Mouse (Mus musculus) testis, adult 2 months (tissue): ENCODE data around the gene M1ap. TPM values are rescaled to one million over a fixed set of nuclear protein-coding genes. Genes with fewer than 3 reads are reported as not detected.

Experiments
- H3K27ac ChIP-seq: fragments of 200-500 bp; 2 replicates; pipeline ENCODE4 v1.5.1; 2012; ENCODE audit warnings: low read depth, low read length; ENCODE audit not compliant: control insufficient read depth, insufficient read depth
- H3K27me3 ChIP-seq: fragments of 200-500 bp; 2 replicates; pipeline ENCODE4 v1.6.1; 2012; ENCODE audit warnings: mild to moderate bottlenecking, low read length, moderate library complexity; ENCODE audit not compliant: control insufficient read depth, insufficient read depth
- H3K36me3 ChIP-seq: fragments of 200-500 bp; 2 replicates; pipeline ENCODE4 v1.6.1; 2012; ENCODE audit warnings: mild to moderate bottlenecking, low read length; ENCODE audit not compliant: control insufficient read depth, insufficient read depth
- H3K4me1 ChIP-seq: fragments of 200-500 bp; 2 replicates; pipeline ENCODE4 v1.6.1; 2012; ENCODE audit warnings: low read length; ENCODE audit not compliant: control insufficient read depth, insufficient read depth
- H3K4me3 ChIP-seq: fragments of 200-500 bp; 2 replicates; pipeline ENCODE4 v1.5.1; 2012; ENCODE audit warnings: low read depth, mild to moderate bottlenecking, low read length, moderate library complexity, mixed read lengths; ENCODE audit not compliant: control insufficient read depth
- CTCF ChIP-seq: fragments of 200-500 bp; IDR thresholded peaks from 2 replicates; pipeline ENCODE4 v1.5.1; 2012; ENCODE audit warnings: low read depth, mild to moderate bottlenecking, inconsistent platforms, low read length, moderate library complexity; ENCODE audit not compliant: control insufficient read depth, insufficient read depth, insufficient replicate concordance
- POLR2A ChIP-seq: fragments of 200-500 bp; IDR thresholded peaks from 2 replicates; pipeline ENCODE4 v1.6.1; 2012; ENCODE audit warnings: low read depth, mild to moderate bottlenecking, inconsistent platforms, low read length, moderate library complexity; ENCODE audit not compliant: control insufficient read depth
- polyA plus RNA-seq: library from polyadenylated mRNA; depleted of rRNA; stranded (reverse); fragments of >200 nt; gene quantifications from 2 replicates; pipeline ENCODE4 v1.2.3, GENCODE M21; 2012

M1ap gene
- polyA plus RNA-seq, 1 experiment = 141 TPM

DNA sequence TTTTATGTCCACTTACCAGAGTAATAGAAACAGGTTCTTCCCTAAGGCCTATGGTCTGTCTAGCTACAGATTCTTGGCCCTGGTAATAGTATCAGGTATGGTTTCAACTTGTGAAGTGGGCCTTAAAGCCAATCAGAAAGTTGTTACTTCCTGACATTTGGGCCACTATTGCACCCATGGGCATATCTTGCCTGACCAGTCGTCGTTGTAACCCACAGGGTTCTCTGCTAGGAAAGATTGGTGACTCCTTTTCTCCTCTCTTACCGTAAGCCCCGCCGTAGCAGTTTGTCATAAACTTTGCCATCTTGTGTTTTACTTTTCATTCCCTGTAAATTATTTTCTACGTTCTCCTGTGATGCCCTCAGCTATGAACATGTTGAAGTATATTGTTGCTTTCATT, 73.4 kb downstream of the M1ap start:
- no peak overlapping the region for H3K4me3 ChIP-seq
- H3K4me1 ChIP-seq = no peaks in the 10 kb centered on the region
- H3K27me3 ChIP-seq = no peaks in the 10 kb centered on the region
- H3K36me3 ChIP-seq = no peaks in the 10 kb centered on the region
- TF ChIP-seq POLR2A (no peak), CTCF (no peak)
- no peak overlapping the region for H3K27ac ChIP-seq

GRCm38 (mm10) chr6:83020836-83021593, 74.3 kb downstream of the M1ap start:
- TF ChIP-seq POLR2A (no peak), CTCF (no peak)
- H3K4me3 ChIP-seq = no peak overlapping the region

DNA sequence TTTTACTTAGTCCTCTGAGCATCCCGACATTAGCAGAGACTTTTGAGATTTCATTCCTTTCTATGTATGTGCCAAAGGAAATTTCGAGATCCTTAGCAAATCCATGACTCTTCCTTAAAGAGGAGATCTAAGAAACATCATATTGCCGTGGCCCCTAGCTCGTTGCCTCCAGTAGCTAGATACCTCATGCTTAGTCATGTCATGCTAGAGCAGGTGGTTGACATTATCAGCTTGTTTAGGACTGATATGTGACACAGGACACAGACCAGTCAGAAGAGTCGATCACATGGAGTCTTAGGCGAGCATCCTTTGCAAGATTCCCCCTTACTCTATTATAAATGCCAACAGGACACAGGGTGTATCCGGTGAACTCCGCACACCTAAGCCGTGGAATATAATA, 76.3 kb downstream of the M1ap start:
- Histone ChIP-seq H3K4me1 (no peaks in the 10 kb centered on the region), H3K27ac (no peak overlapping the region), H3K27me3 (no peaks in the 10 kb centered on the region), H3K4me3 (no peak overlapping the region), H3K36me3 (no peaks in the 10 kb centered on the region)
- TF ChIP-seq POLR2A (no peak), CTCF (no peak)

More at GRCm38 (mm10) chr6:83020836-83021593, 74.3 kb downstream of the M1ap start:
- no peak overlapping the region for H3K27ac ChIP-seq
- no peaks in the 10 kb centered on the region for H3K36me3 ChIP-seq
- no peaks in the 10 kb centered on the region for H3K27me3 ChIP-seq
- H3K4me1 ChIP-seq = no peaks in the 10 kb centered on the region

GRCm38 (mm10) chr6:83023786-83024185, 77.1 kb downstream of the M1ap start:
- Histone ChIP-seq H3K4me1 (no peaks in the 10 kb centered on the region), H3K36me3 (no peaks in the 10 kb centered on the region), H3K27ac (no peak overlapping the region), H3K27me3 (no peaks in the 10 kb centered on the region), H3K4me3 (no peak overlapping the region)
- TF ChIP-seq CTCF (no peak), POLR2A (no peak)

- no peak overlapping the region for H3K4me3 ChIP-seq
- TF ChIP-seq POLR2A = no peak
- H3K27me3 ChIP-seq = no peaks in the 10 kb centered on the region
- peak overlapping the region; percentile 16; the same call in 1 of the 2 replicates for H3K27ac ChIP-seq
- H3K36me3 ChIP-seq = no peaks in the 10 kb centered on the region
- no peaks in the 10 kb centered on the region for H3K4me1 ChIP-seq
Observed at GRCm38 (mm10) chr6:83024421-83024820, 77.7 kb downstream of the M1ap start.

- no peak overlapping the region for H3K4me3 ChIP-seq
- no peaks in the 10 kb centered on the region for H3K27me3 ChIP-seq
- H3K4me1 ChIP-seq = no peaks in the 10 kb centered on the region
- no peak overlapping the region for H3K27ac ChIP-seq
- H3K36me3 ChIP-seq = no peaks in the 10 kb centered on the region
- TF ChIP-seq POLR2A = no peak
- TF ChIP-seq CTCF = no peak
Observed at GRCm38 (mm10) chr6:83025221-83025620, 78.5 kb downstream of the M1ap start.

- Histone ChIP-seq H3K4me1 (no peaks in the 10 kb centered on the region), H3K27ac (no peak overlapping the region), H3K36me3 (no peaks in the 10 kb centered on the region), H3K4me3 (no peak overlapping the region), H3K27me3 (no peaks in the 10 kb centered on the region)
- TF ChIP-seq CTCF (no peak), POLR2A (no peak)
Observed at GRCm38 (mm10) chr6:83027293-83027692, 80.6 kb downstream of the M1ap start.

- TF ChIP-seq CTCF (no peak), POLR2A (no peak)
- Histone ChIP-seq H3K4me1 (peaks cover 2% of the 10 kb centered on the region), H3K36me3 (no peaks in the 10 kb centered on the region), H3K27me3 (no peaks in the 10 kb centered on the region), H3K4me3 (no peak overlapping the region), H3K27ac (no peak overlapping the region)
Observed at GRCm38 (mm10) chr6:83027706-83028105, 81.0 kb downstream of the M1ap start.
